Mouse (Mus musculus): ENCODE measurements at regions not wholly inside any gene's neighbourhood (a gene's known extent, or its start where the extent isn't known, plus 50 kb on each side); places are given as distances from the start of the nearest gene placed in this dataset.
"Not testable (repeated sequence)": the region's sequence is repeated elsewhere in the genome, so short reads cannot be mapped to it uniquely, and the experiment has no call there.

DNA sequence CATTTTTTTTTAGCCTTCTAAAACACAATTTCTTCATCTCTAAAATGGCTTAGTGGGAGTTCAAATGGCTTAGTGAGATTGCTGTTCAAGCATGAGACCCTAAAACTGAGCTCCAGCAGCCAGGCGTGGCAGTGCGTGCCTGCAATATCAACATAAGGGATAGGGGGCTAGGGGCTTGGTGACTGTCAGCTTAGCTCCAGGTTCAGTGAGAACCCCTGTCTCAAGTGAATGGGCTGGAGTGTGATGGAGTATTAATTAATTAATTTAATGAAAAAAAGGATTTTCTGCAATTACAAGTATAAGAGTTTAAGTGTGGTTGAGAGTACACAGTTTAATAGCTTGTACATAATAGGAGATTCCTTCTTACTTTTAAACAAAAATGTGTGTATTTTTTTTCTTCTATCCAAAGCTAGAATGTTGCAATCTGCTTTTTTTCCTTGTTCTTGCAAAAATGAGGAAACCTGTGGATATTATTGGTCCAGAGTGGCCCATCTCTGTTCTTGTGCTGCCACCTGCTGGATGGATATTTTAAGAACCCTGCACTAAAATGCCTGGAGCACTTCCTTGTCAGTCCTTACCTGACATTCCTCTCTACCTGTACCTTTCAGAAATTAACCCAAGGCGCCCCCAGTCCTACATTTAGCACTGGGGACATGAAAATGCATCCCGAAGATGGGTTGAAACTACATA lies 54.0 kb upstream of the Usp47 start:
- DNase-seq (ENCODE audit: low spot score): peak; percentile 31

DNA sequence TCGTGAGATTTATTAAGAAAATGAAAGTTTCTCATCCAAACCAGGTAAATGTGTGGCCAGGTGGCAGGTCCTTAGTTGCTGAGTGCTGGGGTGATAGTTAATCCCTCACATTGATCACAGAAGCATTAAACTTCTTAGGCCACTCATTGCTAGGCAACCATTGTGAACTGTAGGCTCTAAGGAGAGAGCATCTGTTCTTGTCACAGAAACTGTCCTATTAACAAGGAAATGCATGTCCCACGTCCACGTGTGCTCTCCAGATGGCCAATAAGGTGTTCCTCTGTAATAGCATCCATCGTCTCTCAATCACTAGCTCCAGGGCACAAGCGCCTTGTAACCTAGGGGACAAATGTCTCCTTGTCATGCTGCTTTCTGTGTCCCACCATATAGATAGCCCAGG lies 55.0 kb upstream of the Usp47 start:
- no peak for DNase-seq (ENCODE audit: low spot score)

DNA sequence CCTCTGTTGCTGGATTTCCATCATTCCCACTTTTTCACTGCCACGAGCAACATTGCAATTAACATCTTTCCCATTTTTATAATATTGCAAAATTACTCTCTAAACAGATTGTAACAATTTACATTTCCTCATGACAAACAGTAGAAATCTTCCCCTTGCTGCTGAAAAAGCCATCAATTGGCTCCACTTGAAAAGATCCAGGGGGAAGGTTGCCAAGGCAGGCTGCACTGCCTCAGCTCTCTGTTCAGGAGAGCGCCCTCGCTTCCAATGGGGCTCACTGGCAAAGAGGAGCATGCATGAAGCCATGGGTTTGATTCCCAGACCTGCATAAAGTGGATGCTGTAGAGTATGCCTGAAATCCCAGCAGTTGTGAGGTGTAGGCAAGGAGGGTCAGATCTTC lies 56.6 kb upstream of the Usp47 start:
- no peak for DNase-seq (ENCODE audit: low spot score)

DNA sequence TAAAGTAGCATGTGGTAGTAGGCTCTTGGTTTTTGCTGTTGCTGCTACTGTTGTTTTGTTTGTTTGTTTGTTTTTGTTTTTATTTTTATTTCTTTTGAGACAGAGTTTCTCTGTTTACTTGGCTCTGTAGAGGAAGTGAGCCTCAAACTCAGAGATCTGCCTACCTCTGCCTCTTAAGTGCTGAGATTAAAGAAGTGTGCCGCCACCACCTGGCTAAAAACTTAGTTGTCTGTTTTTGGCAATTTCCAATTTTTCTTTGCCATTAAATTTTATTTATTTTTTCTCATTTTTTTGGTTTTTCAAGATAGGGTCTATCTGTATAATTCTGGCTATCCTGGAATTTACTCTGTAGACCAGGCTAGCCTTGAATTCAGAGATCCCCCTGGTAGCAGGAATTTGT lies 59.3 kb upstream of the Usp47 start:
- no peak for DNase-seq (ENCODE audit: low spot score)

DNA sequence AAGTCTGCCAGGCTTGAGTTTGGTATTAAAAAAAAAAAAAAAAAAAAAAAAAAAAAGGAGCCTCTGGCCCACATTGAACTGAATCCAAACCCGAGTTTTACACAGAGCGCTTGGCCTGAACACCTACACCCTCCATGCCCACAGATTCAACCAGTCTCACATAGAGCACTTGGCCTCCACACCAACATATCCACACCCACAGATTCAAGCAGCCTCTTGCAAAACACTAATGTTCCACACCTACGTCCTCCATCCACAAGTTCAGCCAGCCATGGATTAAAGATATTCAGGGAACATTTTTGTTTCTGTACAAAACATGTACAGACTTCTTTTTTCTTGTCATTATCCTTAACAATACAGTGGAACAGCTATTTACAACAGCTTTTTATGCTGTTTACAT lies 63.3 kb upstream of the Usp47 start:
- DNase-seq (ENCODE audit: low spot score): no peak

DNA sequence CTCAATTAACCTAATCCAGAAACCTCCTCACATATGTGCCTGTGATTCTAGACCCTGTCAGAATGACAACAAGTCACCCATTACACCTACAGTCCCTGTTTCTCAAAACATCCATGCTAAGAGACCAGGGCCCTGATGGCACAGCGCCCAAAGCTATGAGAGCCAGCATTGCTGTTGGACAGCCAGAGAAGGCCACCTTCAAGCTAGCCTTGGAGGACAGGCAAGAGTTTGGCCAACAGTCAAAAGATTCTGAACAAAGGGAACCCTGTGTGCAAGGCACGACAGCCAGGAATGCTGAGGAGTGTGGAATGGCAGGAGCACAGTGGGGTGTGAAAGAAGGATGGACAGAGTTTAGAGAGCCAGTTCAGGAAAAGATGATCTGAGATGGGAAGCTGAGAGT lies 66.6 kb upstream of the Usp47 start:
- DNase-seq (ENCODE audit: low spot score): no peak

DNA sequence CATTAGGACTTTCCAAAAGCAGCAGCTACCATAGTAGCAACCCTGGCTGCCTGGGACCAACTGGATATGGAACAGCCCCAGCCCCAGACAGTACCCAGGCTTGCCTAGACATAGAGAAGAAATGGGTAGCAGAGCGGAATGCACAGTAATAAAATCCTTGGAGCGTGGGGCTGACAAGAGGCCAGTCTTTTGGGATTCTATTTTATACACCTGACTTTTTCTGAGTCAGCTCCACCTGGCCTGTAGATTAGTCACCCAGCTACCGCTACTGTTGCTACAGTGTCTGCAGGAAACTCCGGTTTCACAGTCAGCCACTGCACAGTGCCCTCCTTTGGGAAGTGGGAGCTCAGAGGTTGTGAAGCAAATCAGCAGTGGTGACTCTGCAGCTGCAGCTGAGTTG lies 83.7 kb upstream of the Usp47 start:
- DNase-seq (ENCODE audit: low spot score): no peak

DNA sequence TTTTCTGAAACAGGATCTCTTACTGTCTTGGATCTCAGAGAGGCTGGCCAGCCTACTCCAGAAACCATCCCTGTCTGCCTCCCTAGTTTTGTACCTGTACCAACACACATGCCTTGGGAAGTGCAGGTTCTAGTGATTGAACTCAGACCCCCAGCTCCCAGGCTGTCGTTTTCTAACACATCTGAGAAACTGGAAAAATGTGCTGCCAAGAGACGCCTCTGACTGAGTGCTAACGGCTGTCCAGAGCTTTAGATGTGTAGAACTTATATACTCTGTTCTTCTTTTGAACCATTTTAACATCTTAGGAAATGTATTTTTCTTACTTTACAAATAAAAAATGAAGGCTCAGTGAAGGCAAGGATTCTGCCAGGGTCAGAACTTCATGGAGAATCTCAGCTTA lies 85.8 kb upstream of the Usp47 start:
- DNase-seq (ENCODE audit: low spot score): no peak

DNA sequence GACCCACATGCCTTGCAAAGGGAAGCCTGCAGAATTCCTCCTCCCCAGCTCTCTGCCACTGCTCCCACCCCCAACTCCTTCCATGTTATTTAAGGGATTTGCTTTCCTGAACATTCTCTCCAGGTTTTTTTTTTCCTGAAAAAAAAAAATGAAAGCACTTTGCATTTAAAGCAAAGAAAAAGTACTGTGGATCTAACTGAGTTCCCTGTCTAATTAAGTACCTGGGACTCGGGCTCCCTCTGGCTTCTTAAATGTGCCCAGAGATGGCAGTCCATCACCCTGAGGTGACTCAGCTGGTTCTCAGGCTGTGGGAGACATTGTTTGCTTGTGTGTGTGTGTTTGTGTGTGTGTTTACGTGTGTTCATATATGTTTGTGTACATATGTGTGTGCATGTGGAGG lies 86.2 kb upstream of the Usp47 start:
- no peak for DNase-seq (ENCODE audit: low spot score)

DNA sequence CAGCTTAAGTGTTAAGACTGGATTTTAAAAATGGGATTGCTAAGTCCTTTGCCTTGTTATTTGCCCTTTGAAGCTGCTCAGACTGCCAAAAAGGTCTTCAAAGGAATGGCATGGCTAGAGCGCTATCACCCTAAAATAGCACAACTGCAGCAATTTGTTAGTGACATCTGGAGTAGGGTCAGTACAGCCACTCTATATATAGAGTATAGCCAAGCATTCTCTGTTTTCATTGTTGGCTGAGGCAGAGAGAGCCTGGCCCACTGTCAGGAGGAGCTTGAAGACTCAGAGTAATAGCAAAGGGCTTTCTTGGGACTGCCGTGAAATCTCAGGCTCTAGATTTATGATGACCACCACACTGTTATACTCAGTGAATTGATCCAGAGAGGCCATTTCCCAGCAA lies 90.6 kb upstream of the Usp47 start:
- DNase-seq (ENCODE audit: low spot score): no peak

DNA sequence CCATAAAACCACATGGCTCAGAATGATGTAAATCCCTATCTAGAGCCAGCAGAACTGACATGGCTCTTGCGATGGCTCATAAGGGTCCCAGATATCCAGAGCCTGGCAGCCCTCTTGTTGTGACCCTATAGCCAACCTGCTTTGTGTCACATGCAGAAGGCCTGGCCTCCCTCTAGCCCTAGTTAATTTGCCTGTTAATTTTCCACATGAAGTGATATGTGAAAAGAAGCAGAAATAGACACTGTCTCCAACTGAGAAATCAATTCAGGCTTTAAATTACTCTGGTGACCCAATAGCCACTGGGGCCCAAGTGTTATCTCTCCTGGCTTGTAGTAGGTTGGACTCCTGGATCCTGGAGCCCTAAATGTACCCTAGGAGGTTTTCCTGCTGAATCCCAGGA lies 103.3 kb upstream of the Usp47 start:
- no peak for DNase-seq (ENCODE audit: low spot score)

DNA sequence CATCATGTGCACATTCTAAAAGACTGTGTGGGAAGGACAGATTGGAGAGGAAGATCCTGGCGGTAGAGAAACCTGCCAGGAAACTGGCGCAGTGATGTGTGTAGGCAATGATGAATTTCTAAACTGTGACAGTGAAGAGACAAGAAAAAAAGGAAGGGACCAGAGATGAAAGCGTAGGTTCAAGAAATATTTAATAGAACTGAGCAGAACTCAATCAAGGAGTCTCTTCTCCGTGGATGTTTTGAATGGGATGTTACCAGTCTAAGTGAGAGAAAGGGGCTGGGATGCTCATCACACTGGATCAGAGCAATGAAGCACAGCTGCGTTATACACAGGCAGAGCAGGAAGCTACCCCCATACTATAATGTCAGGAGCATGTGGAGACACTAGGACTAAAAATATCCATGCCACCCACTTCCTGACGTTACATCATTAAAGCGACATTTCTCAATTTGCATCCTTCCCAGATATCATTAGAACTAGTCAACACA lies 119.5 kb upstream of the Usp47 start:
- DNase-seq (ENCODE audit: low spot score): no peak

DNA sequence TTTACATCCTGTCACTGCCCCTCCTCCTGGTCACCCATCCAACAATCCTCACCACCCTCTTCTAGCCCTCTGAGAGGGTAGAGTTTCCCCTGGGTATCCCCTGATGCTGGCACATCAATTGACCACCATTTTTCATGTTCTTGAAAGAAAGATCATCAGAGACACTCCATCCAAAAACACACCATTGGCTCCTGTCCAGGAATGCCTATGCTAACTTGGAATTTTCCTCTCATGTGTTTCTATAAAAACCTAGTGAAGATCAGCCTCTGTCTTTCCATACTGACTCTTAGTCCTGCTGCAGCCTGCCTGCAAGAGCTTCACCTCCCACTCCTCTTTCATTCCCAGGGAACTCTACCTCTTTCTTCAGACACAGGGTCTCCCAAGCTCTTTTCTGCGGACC lies 117.2 kb upstream of the Galnt18 start:
- no peak for DNase-seq (ENCODE audit: low spot score)

DNA sequence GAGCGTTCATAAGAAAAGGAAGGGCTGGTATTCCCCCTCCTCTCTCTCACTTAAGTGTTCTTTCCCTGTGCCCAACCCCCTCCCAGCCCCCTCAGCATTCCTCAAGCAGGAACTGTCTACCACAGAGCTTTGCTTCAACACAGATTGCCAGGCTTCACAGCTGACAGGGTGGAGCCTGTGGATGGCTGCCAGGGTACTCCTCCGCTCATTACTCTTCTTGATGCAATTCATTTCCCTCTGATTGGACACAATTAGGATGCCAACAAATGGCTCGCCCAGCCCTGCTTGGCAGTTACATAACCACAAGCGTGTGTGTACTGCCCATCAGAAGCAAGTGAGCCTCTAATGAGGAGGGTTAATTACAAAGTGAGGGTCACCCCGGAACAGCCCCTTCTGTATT lies 116.5 kb upstream of the Galnt18 start:
- no peak for DNase-seq (ENCODE audit: low spot score)

DNA sequence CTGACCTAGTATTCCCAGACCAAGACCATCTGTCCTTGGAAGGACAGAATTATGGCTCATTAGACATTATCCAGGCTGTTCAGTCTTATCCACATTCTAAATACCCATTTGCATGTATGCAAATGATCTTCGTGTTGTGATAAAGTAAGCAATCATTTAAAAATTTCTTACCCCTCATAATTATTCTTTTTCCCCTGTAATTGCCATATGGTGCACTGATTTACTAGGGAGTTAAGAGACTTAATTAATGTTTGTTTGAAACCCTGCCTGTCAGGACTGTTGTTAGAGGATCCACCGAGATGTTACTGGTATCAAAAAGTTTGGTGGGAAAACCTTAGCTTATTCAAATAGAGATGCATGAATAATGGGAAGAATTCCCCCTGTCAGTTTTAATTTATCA lies 103.2 kb upstream of the Galnt18 start:
- DNase-seq (ENCODE audit: low spot score): no peak

DNA sequence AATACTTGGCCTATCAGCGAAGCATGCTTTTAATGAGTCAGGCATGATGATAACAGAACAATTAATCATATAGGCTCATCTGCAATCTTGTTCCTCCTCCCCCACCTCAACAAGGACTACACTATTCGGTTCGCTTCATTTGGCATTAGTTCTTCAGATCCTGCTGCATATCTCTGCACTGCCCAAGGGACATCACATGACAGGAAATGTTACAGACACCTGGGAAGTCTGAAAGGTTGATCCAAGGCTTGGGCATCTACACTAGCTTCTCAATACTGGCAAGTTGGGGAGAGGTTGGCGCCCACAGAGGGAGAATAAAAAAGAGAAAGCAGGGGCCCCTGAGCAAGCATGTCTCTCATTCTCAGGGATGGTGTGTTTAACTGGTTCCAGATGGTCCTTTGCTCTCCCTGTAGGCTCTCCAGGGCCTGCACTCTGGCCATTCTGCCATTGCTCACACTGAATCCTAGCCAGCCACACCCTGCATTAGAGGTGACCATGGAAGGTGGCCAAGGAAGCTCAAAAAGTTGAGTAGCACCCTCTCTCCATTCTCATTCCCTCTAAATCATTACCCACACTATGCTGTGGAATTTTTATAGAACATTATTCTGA lies 100.4 kb upstream of the Galnt18 start:
- no peak for DNase-seq (ENCODE audit: low spot score)

DNA sequence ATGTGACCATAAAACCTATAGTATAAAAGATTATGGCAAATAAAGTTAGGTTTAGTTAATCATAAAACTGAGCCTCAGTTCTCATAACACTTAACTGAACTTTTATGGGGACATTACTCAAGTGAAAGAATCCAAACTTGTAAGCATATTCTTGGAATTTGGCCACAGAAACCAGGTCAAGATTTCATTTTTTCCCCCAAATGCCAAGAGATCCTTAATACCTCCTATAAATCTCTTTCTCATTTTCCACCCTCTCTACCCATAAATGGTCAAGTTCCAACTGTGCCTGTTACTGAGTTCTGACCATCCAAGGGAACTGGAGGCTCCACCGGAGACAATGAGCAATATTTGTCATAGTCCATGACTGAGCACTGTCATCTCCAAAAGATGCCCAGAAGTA lies 97.8 kb upstream of the Galnt18 start:
- no peak for DNase-seq (ENCODE audit: low spot score)

DNA sequence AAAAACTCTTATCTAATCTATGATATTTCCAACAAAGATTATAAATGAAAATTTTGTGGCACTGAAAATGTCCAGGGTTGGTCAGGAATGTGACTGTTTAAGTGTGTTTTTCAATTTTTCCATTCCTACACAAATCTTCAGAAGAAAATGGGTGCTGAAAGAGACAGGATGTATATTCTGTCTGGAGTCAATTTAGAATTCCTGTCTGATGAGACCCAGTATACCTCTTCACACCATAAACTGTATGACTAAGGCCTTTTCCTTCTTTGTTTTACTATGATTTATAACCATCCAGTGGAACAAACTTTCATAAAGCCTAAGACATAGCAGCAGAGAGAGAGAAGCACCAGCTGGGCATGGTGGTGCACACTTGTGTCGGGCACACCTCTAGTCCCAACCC lies 96.2 kb upstream of the Galnt18 start:
- DNase-seq (ENCODE audit: low spot score): no peak

DNA sequence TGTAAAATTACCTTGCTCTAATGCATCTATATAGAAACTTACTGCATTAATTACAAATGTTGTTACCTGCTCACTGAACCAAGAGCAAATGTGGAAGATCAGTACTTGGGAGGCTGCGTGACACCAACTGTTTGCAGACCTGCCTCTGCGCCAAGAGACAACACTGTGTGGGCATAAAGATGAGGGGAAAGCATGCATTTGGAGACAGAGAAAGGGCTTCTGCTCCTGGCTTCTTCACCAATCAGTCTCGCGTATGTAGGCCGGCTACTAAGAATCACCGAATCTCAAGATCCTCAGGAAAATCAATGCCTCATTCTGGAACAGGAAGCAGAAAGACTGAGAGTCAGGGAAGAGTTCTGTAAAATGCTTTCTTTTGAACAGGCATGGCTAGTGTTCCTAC lies 89.6 kb upstream of the Galnt18 start:
- no peak for DNase-seq (ENCODE audit: low spot score)

DNA sequence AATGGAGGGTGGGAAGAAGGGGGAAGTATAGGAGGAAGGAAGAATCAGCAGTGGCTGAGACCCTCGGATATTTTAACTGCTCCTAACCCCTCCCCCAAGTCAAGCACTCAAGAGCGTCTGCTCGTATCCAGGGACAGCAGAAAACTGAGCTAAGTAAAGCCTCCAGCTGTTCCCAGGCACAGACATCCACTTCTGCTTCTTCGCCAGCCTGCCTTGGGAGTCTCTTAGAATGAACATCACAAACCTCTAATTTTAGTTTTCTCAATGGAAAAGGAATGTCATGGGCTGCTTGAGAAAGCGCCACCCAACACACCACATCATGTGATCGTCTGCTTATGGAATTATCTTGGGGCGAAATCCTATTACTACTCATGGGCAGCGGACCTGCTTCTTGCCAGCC lies 83.3 kb upstream of the Galnt18 start:
- no peak for DNase-seq (ENCODE audit: low spot score)

DNA sequence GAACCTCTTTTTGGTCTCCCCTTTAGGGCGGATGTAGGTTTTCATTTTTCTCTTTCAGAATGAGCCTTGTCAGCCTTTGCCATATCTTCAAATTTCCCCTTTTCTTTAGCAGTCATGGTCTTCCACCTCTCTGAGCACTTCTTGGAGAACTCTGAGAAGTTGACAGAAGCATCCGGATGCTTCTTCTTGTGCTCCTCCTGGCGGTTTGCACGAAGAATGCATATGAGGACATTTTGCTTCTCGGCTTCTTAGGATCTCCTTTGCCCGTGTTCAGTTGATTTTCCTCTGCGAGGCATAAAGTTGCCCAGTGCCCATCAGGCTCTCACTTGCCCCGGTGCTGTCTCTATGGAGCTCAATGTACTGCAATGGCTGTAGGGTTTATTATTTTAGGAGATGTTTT lies 78.5 kb upstream of the Galnt18 start:
- not testable (repeated sequence) for DNase-seq (ENCODE audit: low spot score)

DNA sequence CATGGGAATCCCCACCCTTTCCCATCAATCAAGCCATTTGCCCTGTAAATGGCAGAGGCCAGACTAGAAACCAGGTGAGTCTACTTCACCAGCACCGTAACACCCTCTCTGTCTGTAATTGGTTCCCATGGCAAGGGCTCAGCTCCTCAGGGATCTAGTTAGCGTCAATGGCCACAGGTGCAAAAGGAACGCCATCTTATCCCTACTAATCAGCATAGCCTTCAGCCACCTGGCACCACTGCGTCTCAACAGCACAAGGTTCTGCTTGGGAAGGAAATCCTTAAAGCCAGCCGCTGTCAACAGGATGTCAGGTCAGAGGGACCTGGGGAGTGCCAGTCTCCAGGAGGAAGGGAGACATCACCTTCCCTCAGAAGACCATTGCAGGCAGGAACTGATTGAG lies 77.2 kb upstream of the Galnt18 start:
- no peak for DNase-seq (ENCODE audit: low spot score)

DNA sequence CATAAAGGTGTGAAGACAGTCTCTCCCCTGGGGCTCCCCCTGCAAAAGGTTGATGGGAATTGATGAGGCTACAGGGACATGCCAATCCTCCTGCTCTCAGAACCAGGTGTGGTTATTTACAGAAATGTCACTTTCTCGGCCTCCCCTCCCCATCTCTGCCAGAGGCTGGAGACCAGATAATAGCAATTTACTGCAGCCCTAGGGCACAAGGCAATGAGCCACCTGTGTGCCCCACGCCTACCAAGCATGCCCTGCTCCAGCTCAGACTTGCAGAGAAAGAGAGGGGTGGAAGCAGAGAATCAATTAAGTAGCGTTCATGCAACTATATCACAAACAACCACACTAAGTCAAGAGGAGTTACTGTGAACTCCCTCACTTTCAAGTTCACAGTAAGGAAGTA lies 75.5 kb upstream of the Galnt18 start:
- no peak for DNase-seq (ENCODE audit: low spot score)

DNA sequence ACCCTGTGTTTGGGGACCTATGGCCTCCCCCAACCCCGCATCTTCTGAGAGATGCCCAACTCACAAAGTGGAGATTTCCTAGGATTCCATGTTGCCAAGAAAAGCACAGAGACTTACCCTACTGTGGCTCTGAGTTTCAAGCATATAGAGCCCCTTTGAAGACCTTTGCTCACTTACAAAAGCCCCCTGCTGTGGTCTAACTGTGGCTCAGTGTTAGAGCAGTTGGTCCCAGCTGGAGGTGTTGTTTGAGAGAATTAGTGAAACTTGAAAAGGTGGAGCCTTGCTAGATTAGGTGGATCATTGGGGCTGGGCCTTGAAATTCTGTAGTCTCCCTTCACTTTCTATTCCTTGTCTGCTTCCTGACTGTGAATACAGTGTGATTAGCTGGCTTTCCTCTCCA lies 66.6 kb upstream of the Galnt18 start:
- DNase-seq (ENCODE audit: low spot score): no peak
